Mouse (Mus musculus) kidney, adult 9 months (tissue): ENCODE results near the gene Rhox2a.
"Not testable (repeated sequence)": the region's sequence is repeated elsewhere in the genome, so short reads cannot be mapped to it uniquely, and the experiment has no call there.

ENCODE experiments used
- DNase-seq: peaks from one replicate; pipeline ENCODE4 v3.0.0; 2022

Rhox2a gene

GRCm38 (mm10) chrX:37244676-37245075 lies at the start of gene Rhox2a:
TSS of gene Rhox2a (plus strand) at chrX:37244976.
- not testable (repeated sequence) for DNase-seq

- DNase-seq, result no peak
These were observed 46.1 kb upstream of the Rhox2a start for GRCm38 (mm10) chrX:37198676-37199075.

- DNase-seq, result no peak
These were observed 33.8 kb upstream of the Rhox2a start, which contains the start of gene Gm9 for GRCm38 (mm10) chrX:37210941-37211340. TSS of gene Gm9 (minus strand) at chrX:37211041.

- not testable (repeated sequence) for DNase-seq
These were observed 22.6 kb upstream of the Rhox2a start, which contains the start of gene Rhox1 for GRCm38 (mm10) chrX:37222158-37222557. TSS of gene Rhox1 (minus strand) at chrX:37222258.

GRCm38 (mm10) chrX:37249619-37250018 lies 4.8 kb downstream of the Rhox2a start, which contains the start of gene Rhox3a:
TSS of gene Rhox3a (plus strand) at chrX:37249919.
- not testable (repeated sequence) for DNase-seq

- not testable (repeated sequence) for DNase-seq
These were observed 20.3 kb downstream of the Rhox2a start, which contains the start of gene Rhox4a for GRCm38 (mm10) chrX:37265038-37265437. TSS of gene Rhox4a (plus strand) at chrX:37265338.
